Mouse (Mus musculus): ENCODE results near the gene Cpne1.
"Not testable (repeated sequence)": the region's sequence is repeated elsewhere in the genome, so short reads cannot be mapped to it uniquely, and the experiment has no call there.

DNA sequence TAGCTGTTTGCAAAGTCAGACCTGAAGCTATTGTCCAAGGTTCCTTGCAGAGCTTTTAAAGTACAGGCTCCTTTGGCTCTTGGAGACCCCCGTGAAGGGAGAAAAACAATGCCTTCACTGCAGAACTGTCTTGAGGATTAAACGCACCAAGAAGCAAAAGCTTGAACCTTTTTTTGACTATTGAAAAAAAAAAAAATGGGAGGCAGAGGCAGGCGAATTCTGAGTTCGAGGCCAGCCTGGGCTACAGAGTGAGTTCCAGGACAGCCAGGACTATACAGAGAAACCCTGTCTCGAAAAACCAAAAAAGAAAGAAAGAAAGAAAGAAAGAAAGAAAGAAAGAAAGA lies 287 bp upstream of the Cpne1 start:
- TF ChIP-seq CTCF (conservative IDR thresholded peaks at IDR 0.05; ENCODE audit: insufficient read depth, insufficient read length, low read depth, low read length); POLR2A (IDR thresholded peaks at IDR 0.05; ENCODE audit: low read depth, low read length): not testable (repeated sequence)

All from kidney, adult 2 months (tissue).